Mouse (Mus musculus) cerebellum, adult 9-11 months (tissue): ENCODE measurements around the gene Mki67.

Source experiments
- DNase-seq: peaks from one replicate; pipeline ENCODE4 v3.0.0; 2022

Gene Mki67

DNA sequence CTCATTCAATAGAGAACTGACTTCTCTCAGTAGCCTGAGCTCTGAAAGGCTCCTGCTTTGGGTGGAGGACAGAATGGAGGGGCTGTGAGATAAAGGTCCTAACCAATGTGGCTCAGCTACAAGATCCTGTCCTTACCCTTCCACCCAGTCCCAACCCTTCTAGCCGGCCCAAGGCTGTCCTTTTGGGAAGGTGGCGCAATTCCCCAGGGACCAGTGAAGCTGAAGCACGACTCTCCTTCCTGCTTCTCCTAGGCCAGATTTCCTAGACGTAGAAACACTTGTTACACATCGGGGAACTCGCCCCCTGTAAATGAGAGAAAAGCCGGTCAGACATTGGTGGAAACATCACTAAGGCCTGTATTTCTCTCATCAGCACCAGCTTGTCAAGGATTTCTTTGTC is 52.0 kb downstream of the Mki67 start:
- DNase-seq: no peak

DNA sequence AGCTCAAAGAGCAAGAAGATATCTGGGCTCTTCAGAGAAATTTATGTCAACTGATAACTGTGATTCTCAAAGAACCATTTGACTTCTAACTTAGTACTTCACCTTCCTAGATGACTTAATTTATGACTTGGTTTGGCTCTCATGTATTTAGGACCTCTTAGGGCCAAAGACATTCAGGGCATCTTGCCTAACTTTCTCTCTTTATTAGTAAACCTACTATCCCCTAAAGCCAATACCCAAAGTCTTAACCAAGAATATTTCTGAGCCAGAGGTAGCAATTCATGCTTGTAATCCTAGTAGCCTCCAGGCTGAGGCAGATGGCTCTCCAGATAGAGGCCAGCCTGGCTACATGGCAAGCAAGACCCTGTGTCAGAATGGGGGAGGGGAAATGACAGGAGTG is 55.8 kb downstream of the Mki67 start:
- DNase-seq: no peak

DNA sequence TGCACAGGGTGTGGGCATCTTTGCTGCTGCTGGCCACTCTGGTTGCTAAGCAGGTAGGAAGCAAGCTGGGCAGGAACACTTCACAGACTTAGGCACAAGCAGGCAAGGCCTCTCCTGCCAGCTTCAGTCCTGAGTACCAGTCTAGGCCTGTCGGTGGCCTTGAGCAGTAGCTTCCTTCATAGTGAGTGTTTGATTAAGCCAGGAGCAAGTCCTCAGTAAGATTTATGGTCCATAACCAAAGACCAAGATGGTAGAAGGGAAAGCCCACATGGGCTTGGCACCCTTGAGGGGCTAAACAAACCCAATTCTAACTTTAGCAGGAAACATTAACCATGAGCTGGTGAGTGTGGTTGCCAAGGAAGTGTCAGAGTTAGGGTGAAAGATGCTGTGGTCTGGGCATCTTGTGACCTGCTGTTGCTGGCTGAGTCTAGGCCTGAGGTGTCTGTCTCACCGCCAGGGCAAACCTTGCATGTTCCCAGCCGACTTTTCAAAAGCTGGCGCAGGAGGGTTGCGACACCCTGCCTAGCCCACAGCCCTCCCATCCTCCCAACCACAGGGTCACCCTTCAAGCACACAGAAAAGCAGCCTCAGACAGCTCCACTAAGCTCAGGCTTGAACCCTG is 56.7 kb downstream of the Mki67 start:
- no peak for DNase-seq

DNA sequence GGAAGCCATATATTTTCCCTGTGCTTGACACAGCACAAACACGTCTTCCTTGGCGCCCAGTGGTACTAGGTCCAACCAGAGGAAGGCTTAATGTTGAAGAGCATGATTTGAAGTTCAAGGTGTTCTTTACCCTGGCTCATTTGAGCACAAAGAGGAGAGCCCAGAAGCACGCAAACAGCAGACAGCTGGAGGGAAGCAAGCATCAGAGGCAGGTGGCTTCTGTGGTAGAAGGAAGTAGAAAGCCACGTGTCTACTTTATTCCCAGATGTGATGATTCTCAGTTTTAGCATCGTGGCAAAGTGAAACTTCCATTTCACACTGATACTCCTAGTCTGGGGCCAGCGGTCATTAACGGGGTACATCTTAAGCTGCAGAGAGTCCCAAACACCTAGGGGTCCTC is 58.0 kb downstream of the Mki67 start:
- DNase-seq: no peak

DNA sequence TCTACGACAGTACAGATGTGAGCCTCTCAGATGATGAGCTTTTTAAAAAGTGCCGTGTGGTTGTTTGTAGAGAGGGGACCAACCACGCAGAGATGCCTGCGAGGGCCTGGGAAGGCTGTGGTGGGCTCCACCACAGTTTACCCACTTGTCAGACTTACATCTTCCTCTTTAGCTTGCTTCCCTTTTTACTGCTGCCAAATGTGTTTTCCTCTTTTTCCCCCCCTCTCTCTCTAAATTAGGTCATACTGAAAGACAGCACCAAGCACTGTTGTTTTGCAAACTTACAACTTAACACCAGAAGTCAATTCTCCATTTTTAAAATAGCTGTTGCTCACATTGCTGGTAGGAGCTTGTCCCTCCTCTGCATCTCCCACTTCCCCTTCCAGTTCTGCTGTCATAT is 61.0 kb downstream of the Mki67 start:
- no peak for DNase-seq

DNA sequence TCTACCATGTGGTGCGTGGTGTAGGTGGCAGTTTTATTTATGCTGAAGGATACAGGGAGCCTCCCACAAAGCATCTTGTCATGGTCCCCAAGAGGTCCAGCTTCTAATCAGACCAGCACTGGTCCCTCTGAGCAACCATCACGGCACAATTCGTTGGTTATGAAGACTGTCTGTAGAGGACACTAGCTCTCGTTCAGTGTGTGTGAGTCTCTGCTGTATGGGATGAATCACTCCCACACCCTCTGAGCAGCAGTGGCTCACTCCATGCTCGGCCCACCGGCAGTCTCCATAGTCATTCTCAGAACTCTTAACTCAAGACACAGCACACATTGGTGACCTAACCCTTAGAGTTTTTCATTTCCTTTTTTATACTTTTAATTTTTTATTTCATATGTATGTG is 61.9 kb downstream of the Mki67 start:
- no peak for DNase-seq

DNA sequence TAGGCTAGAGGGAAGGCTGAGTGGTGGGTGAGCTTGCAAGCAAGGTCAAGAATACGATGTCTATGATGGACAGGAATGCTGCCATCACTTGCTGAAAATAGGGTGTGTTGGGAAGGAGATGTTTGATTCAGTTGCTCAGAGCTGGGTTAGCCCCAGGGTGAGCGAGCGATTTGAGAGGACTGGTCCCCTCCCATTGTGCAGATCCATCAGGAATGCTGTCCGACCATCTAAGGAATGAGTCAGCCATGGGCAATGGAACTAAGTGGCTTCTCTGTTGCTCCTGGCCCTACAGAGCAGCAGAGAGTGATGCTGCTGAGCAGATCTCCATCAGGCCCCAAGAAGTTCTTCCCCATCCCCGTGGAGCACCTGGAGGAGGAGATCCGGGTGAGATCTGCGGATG is 62.6 kb downstream of the Mki67 start:
- DNase-seq: no peak

DNA sequence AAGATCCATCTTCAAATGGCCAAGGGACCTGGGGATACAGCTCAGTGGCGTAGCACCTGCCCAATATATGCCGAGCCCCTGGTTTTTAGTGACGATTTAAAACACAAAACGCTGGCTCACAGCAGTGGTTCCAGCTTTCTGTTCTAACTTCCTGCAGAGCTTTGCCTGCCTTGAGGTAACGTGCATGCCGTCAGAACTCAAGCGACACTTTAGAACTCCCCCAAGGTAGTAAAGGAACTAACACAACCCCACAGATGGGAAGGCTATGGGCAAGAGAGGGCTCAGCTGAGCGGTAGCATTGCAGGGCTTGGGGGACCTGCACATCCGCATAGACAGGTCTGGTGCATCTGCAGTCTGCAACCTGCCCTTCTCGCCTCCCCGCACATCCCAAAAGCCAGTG is 63.4 kb downstream of the Mki67 start:
- no peak for DNase-seq

DNA sequence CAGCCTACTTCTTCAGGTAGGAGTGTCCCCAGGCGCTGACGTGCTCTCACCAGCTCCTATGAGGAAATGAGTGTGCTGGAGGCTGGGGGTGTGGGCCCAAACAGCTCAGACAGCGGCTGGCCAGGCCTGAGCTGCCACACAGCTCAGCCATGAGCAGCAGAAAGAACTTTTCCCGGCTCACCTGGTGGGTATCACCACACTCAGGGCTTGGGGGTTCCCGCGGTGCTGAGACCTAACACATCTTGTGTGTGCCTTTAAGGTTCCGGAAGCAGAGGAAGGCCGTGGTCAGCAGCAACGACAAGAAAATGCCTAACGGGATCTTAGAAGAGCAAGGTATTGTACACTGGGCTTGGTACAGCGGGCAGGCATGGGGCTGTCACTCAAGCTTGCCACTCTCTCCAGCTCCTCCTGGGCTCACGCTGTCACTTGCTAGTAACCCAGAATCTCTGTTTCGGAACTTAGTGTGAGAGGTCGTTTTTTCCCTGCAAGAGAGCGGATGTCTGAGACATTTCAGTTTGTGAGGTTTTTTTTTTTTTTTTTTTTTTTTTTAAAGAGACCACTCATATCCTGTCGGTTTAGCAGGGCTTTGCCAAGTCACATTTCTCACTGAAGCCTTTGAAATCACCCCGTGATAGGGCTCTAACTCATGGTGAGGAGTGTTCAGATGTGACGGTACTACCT is 64.2 kb downstream of the Mki67 start:
- DNase-seq: no peak

DNA sequence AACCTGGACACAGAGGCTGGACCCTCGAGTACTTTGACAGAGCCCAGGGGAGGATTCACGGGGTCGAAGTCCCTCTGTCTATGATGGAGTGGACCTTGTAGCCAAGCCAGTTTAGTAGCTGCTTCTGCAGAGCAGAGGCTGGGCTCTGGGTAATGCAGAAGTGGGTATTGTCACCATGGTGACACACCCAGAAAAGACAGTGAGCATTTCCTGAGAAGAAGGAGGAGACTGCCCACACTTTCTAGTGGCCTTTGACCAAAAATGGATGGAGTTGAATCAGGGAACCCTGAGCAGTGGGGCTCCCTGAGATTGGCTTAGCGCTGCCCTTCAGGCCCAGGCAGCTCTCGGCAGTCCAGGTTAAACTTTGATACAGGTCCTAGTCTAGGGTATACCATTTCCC is 66.1 kb downstream of the Mki67 start:
- DNase-seq: no peak

DNA sequence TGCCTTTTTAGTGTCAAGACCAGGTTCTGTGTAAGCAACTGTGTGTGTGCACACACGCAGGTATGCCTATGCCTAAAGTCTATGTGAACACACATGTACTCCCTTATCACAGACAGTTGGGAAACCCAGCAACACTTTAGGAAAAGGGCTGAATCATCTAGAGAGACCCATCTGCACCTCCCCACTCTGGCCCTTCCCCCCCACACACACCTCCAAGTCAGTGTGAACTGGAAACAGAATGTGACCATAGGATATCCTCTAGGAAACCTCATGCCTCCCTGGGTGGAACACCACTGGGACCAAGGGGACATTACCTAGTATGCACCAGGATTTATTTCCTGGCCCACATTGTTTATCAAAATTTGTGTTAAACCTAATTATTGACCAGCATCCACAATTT is 66.9 kb downstream of the Mki67 start:
- no peak for DNase-seq

DNA sequence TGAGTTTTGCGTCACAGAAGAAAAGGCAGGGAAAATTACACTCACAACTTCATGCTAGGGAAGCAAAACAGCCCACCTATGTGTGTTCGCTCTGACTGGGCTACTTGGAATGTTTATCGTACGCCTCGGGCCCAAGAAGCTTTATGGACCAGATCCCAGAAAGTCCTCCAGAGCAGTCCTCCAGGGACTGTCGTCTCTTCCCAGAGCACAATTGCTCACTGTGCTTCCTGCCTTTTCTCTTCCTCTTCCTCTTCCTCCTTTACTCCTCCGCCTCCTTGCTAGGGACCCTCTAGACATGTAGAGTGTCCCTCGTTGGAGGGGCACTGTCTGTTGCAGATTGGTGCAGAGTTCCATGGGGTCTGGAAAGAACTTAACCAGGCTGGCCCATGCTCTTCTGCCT is 67.3 kb downstream of the Mki67 start:
- DNase-seq: no peak

DNA sequence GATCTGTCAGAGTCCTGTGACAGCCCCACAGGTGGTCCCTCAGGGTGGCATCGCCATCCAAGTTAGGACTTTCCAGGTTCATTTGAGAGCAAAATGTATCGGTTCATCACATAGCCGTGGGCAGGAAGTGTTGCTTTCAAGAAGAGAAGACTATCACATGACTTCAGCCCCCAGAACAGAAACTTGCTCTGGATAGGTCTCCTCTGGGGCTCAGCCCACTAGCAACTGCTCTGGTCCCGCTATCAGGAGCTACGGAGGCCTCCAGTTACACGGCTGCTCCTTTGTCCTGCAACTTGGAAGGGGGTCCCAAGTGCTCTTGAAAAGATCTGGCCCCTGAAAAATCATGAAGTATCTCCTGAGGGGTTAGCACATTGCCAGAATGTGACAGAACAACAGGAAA is 69.2 kb downstream of the Mki67 start:
- DNase-seq: no peak

DNA sequence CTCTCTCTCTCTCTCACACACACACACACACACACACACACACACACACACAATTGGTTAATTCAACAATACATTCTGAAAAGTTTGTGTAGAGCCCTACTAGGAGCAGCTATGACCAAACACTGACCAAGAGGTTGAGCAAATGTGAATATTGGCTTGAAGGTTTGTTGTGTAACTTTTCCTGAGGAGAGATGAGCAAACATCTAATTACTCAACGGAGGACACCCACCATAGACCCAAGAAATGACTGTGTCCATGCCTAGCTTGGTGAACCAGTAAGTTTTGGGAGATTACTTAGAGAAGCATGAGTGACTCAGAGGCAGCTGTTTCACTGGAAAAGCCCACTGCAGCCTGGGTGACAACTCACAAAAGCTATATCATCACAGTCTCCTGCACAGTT is 71.7 kb downstream of the Mki67 start:
- no peak for DNase-seq

DNA sequence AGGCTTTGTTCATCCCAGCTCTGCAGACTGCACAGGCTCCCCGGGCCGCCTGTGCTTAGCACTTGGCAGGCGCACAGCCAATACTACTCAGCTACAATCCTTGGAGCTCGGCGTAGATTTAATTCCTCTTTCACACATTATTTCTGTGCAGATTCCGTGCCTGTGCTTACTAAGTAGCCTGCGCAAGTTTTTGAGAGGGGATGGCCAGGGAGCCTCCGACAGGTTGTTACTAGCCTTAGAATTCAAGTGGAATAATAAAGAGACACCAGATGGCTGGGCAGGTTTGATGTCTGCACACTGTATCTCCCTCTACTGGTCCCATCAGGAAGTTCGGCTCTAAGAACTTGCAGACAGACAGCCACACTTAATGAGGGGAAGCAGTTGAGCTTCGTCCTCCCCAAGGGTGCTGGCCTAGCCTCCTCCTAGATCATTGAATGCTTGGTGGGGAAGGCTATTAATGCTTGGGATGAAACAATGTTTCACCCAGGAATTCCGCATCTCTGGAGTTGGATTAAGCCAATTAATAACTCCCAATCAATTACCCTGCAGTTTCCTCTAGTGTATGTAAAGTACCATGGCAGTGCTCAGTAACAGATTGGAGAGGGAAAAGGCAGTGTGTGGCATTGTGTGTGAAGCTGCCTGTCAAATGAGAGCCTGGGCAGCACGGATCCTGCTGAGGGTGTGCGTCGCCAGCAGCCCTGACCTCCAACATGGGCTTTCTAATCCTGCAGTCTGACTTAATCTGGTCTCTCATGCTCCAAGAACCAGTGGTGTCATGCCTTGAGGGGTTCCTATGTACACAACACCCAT is 74.3 kb downstream of the Mki67 start:
- DNase-seq: peak; percentile 63
